Mouse (Mus musculus) kidney, adult 8-10 months (tissue): ENCODE measurements around the gene Atp2c1.

Source experiments
- DNase-seq, 2 experiments: peaks; one replicate each; pipeline ENCODE4 v3.0.0; 2022

The Atp2c1 gene

GRCm38 (mm10) chr9:105363520-105364231 is 163.4 kb downstream of the Atp2c1 start:
- no peak for DNase-seq

GRCm38 (mm10) chr9:105362181-105362580 is 164.9 kb downstream of the Atp2c1 start:
- DNase-seq = no peak
